Mouse (Mus musculus): ENCODE data around the gene Il20ra. TPM values are rescaled to one million over a fixed set of nuclear protein-coding genes. Genes with fewer than 3 reads are reported as not detected.

Gene Il20ra
- polyA plus RNA-seq, 2 experiments = 0.06 to 0.10 TPM

DNA sequence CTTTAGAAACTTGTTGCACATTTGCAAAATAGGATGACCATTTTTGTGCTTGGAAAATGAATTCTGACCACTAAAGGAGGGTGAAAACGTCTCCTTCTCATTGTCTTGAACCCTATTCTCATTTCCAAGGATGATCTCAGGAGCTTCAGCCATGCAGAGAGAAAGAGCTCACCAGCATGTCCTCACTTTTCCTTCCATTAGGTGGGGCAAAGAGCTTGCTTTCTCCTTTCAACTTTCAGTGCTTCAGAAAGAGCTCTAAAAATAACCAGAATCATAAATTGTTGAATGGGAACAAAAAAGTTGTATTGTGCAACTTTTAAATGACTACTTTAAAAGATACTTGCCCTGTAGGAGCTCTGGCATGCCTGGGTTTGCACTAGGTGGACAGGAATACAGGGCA lies 33.3 kb downstream of the Il20ra start:
- Histone ChIP-seq H3K27ac (no peak overlapping the region), H3K36me3 (replicated peaks; ENCODE audit: control insufficient read depth, insufficient read depth, low read depth) (no peaks in the 10 kb centered on the region), H3K4me3 (ENCODE audit: insufficient read depth in 1 of 2, low read depth in 2 of 2, low read length in 2 of 2) (no peak overlapping the region), H3K9ac (replicated peaks) (no peak overlapping the region), H3K9me3 (ENCODE audit: control insufficient read depth, low read length) (no peaks in the 10 kb centered on the region), H3K4me2 (ENCODE audit: low read depth) (no peak overlapping the region), H3K4me1 (replicated peaks; ENCODE audit: control insufficient read depth in 2 of 2, insufficient read depth in 2 of 2, low read length in 1 of 2) (peaks cover 0 to 4% of the 10 kb centered on the region in 2 experiments; a peak in 1 of 4 replicates), H3K27me3 (ENCODE audit: control insufficient read depth, insufficient read depth, low read length) (no peaks in the 10 kb centered on the region)
- TF ChIP-seq CTCF (IDR thresholded peaks at IDR 0.05; ENCODE audit: low read depth) (no peak), EP300 (IDR thresholded peaks at IDR 0.05; ENCODE audit: low read depth) (no peak)
- 14% methylated on average over 1 of the region's 1 CpGs for WGBS (ENCODE audit: insufficient replicate concordance)
- DNase-seq (ENCODE audit: low read depth in 3 of 3, low spot score in 3 of 3) = no peak
- ATAC-seq (ENCODE audit: insufficient read depth) = no peak

- Histone ChIP-seq H3K4me2 (ENCODE audit: low read depth) (no peak overlapping the region), H3K27ac (no peak overlapping the region), H3K4me3 (ENCODE audit: insufficient read depth in 1 of 2, low read depth in 2 of 2, low read length in 2 of 2) (no peak overlapping the region), H3K9me3 (ENCODE audit: control insufficient read depth, low read length) (no peaks in the 10 kb centered on the region), H3K27me3 (ENCODE audit: control insufficient read depth, insufficient read depth, low read length) (no peaks in the 10 kb centered on the region), H3K36me3 (replicated peaks; ENCODE audit: control insufficient read depth, insufficient read depth, low read depth) (no peaks in the 10 kb centered on the region), H3K9ac (replicated peaks) (no peak overlapping the region), H3K4me1 (replicated peaks; ENCODE audit: control insufficient read depth in 2 of 2, insufficient read depth in 2 of 2, low read length in 1 of 2) (peaks cover 0 to 4% of the 10 kb centered on the region in 2 experiments; a peak in 1 of 4 replicates)
- ATAC-seq (ENCODE audit: insufficient read depth) = no peak
- TF ChIP-seq CTCF (IDR thresholded peaks at IDR 0.05; ENCODE audit: low read depth) (no peak), EP300 (IDR thresholded peaks at IDR 0.05; ENCODE audit: low read depth) (no peak)
- no peak for DNase-seq (ENCODE audit: low read depth in 3 of 3, low spot score in 3 of 3)
- WGBS (ENCODE audit: insufficient replicate concordance) = 13% methylated on average over 1 of the region's 1 CpGs
These were observed 33.8 kb downstream of the Il20ra start for GRCm38 (mm10) chr10:19746156-19746555.

- H3K27ac ChIP-seq = no peak overlapping the region
- DNase-seq (ENCODE audit: low read depth in 3 of 3, low spot score in 3 of 3) (no peak), ATAC-seq (ENCODE audit: insufficient read depth) (no peak)
- no peaks in the 10 kb centered on the region for H3K9me3 ChIP-seq (ENCODE audit: control insufficient read depth, low read length)
- no peaks in the 10 kb centered on the region for H3K27me3 ChIP-seq (ENCODE audit: control insufficient read depth, insufficient read depth, low read length)
- no peak overlapping the region for H3K4me2 ChIP-seq (ENCODE audit: low read depth)
- no peak overlapping the region for H3K4me3 ChIP-seq (ENCODE audit: insufficient read depth in 1 of 2, low read depth in 2 of 2, low read length in 2 of 2)
- H3K4me1 ChIP-seq (replicated peaks; ENCODE audit: control insufficient read depth in 2 of 2, insufficient read depth in 2 of 2, low read length in 1 of 2) = peaks cover 0 to 4% of the 10 kb centered on the region in 2 experiments; a peak in 1 of 4 replicates
- 39% methylated on average over 4 of the region's 4 CpGs for WGBS (ENCODE audit: insufficient replicate concordance)
- H3K36me3 ChIP-seq (replicated peaks; ENCODE audit: control insufficient read depth, insufficient read depth, low read depth) = no peaks in the 10 kb centered on the region
- no peak for TF ChIP-seq CTCF (IDR thresholded peaks at IDR 0.05; ENCODE audit: low read depth)
- H3K9ac ChIP-seq (replicated peaks) = no peak overlapping the region
These were observed 35.3 kb downstream of the Il20ra start for GRCm38 (mm10) chr10:19747661-19748060.

- no peak overlapping the region for H3K9ac ChIP-seq (replicated peaks)
- H3K27ac ChIP-seq = no peak overlapping the region
- ATAC-seq (ENCODE audit: insufficient read depth) = no peak
- 48% methylated on average over 2 of the region's 2 CpGs for WGBS (ENCODE audit: insufficient replicate concordance)
- no peaks in the 10 kb centered on the region for H3K36me3 ChIP-seq (replicated peaks; ENCODE audit: control insufficient read depth, insufficient read depth, low read depth)
- no peaks in the 10 kb centered on the region for H3K4me1 ChIP-seq (replicated peaks; ENCODE audit: control insufficient read depth in 2 of 2, insufficient read depth in 2 of 2, low read length in 1 of 2)
- DNase-seq (ENCODE audit: low read depth in 3 of 3, low spot score in 3 of 3) = no peak
- TF ChIP-seq CTCF (IDR thresholded peaks at IDR 0.05; ENCODE audit: low read depth) = no peak
- TF ChIP-seq EP300 (IDR thresholded peaks at IDR 0.05; ENCODE audit: low read depth) = no peak
- H3K4me2 ChIP-seq (ENCODE audit: low read depth) = no peak overlapping the region
- no peak overlapping the region for H3K4me3 ChIP-seq (ENCODE audit: insufficient read depth in 1 of 2, low read depth in 2 of 2, low read length in 2 of 2)
- no peaks in the 10 kb centered on the region for H3K9me3 ChIP-seq (ENCODE audit: control insufficient read depth, low read length)
- H3K27me3 ChIP-seq (ENCODE audit: control insufficient read depth, insufficient read depth, low read length) = no peaks in the 10 kb centered on the region
These were observed 53.1 kb downstream of the Il20ra start for GRCm38 (mm10) chr10:19765459-19765858.

- no peaks in the 10 kb centered on the region for H3K4me1 ChIP-seq (replicated peaks; ENCODE audit: control insufficient read depth in 2 of 2, insufficient read depth in 2 of 2, low read length in 1 of 2)
These were observed 66.7 kb downstream of the Il20ra start for GRCm38 (mm10) chr10:19779092-19779491.

More at GRCm38 (mm10) chr10:19779092-19779491, 66.7 kb downstream of the Il20ra start:
- no peak overlapping the region for H3K9ac ChIP-seq (replicated peaks)
- TF ChIP-seq EP300 (IDR thresholded peaks at IDR 0.05; ENCODE audit: low read depth) = no peak
- no peak for TF ChIP-seq CTCF (IDR thresholded peaks at IDR 0.05; ENCODE audit: low read depth)
- H3K27ac ChIP-seq = no peak overlapping the region
- no peak overlapping the region for H3K4me3 ChIP-seq (ENCODE audit: insufficient read depth in 1 of 2, low read depth in 2 of 2, low read length in 2 of 2)
- WGBS (ENCODE audit: insufficient replicate concordance) = 69% methylated on average over 12 of the region's 12 CpGs
- no peaks in the 10 kb centered on the region for H3K36me3 ChIP-seq (replicated peaks; ENCODE audit: control insufficient read depth, insufficient read depth, low read depth)
- ATAC-seq (ENCODE audit: insufficient read depth) = no peak
- DNase-seq (ENCODE audit: low read depth in 3 of 3, low spot score in 3 of 3) = no peak
- H3K9me3 ChIP-seq (ENCODE audit: control insufficient read depth, low read length) = no peaks in the 10 kb centered on the region
- no peaks in the 10 kb centered on the region for H3K27me3 ChIP-seq (ENCODE audit: control insufficient read depth, insufficient read depth, low read length)
- H3K4me2 ChIP-seq (ENCODE audit: low read depth) = no peak overlapping the region

Data from liver, embryonic 14.5 days (tissue).